Mouse (Mus musculus) monocyte, adult 5-6 weeks (primary cell): ENCODE measurements at regions not wholly inside any gene's neighbourhood (a gene's known extent, or its start where the extent isn't known, plus 50 kb on each side); places are given as distances from the start of the nearest gene placed in this dataset.

Experiments
- ATAC-seq: fragments of 153-309, 156-312 bp; replicated peaks from 2 replicates; pipeline ENCODE4 v1.8.0; 2017; ENCODE audit warnings: mild to moderate bottlenecking; ENCODE audit not compliant: low TSS enrichment, insufficient number of reproducible peaks, severe bottlenecking, poor library complexity, low FRiP score

GRCm38 (mm10) chr1:61233001-61233400 is 255.3 kb downstream of the Icos start:
- no peak for ATAC-seq

- ATAC-seq = no peak
Measured at GRCm38 (mm10) chr1:61233476-61234297, 256.0 kb downstream of the Icos start.

GRCm38 (mm10) chr1:61234298-61234682 is 256.6 kb downstream of the Icos start:
- no peak for ATAC-seq

GRCm38 (mm10) chr1:61236511-61236910 is 258.8 kb downstream of the Icos start:
- ATAC-seq = no peak

GRCm38 (mm10) chr1:61238668-61239067 is 260.9 kb downstream of the Icos start:
- no peak for ATAC-seq

GRCm38 (mm10) chr1:61257561-61257960 is 279.8 kb downstream of the Icos start:
- ATAC-seq = no peak

- no peak for ATAC-seq
Measured at GRCm38 (mm10) chr1:61263466-61263865, 285.7 kb downstream of the Icos start.

- no peak for ATAC-seq
Measured at GRCm38 (mm10) chr1:61265706-61266127, 288.0 kb downstream of the Icos start.

GRCm38 (mm10) chr1:61273843-61274242 is 296.1 kb downstream of the Icos start:
- no peak for ATAC-seq

GRCm38 (mm10) chr1:61274244-61274643 is 296.5 kb downstream of the Icos start:
- no peak for ATAC-seq

GRCm38 (mm10) chr1:61277170-61277710 is 299.5 kb downstream of the Icos start:
- ATAC-seq = no peak

GRCm38 (mm10) chr1:61288185-61288584 is 310.5 kb downstream of the Icos start:
- no peak for ATAC-seq

GRCm38 (mm10) chr1:61288946-61289345 is 311.2 kb downstream of the Icos start:
- no peak for ATAC-seq

- no peak for ATAC-seq
Measured at GRCm38 (mm10) chr1:61289552-61289951, 311.8 kb downstream of the Icos start.

- ATAC-seq = no peak
Measured at GRCm38 (mm10) chr1:61293106-61293505, 315.4 kb downstream of the Icos start.

GRCm38 (mm10) chr1:61295219-61295618 is 317.5 kb downstream of the Icos start:
- no peak for ATAC-seq

- no peak for ATAC-seq
Measured at GRCm38 (mm10) chr1:61296831-61297230, 319.1 kb downstream of the Icos start.

GRCm38 (mm10) chr1:61297361-61297760 is 319.6 kb downstream of the Icos start:
- no peak for ATAC-seq

- ATAC-seq = no peak
Measured at GRCm38 (mm10) chr1:61298064-61298463, 320.3 kb downstream of the Icos start.

GRCm38 (mm10) chr1:61298779-61299178 is 321.1 kb downstream of the Icos start:
- ATAC-seq = no peak
